Mouse (Mus musculus): Measurements from ENCODE around the gene Mapk6. TPM values are rescaled to one million over a fixed set of nuclear protein-coding genes. Genes with fewer than 3 reads are reported as not detected.

Gene Mapk6
- polyA plus RNA-seq, 1 experiment from 2014 or later = 43.5 TPM

Other genes starting within 250 kb of the Mapk6 start
- gene Myo5c, start 178.0 kb downstream of the Mapk6 start, polyA plus RNA-seq (2015; fragmentation: Nextera tagmentation; extraction: Ambion mirVana) = 4.4 and 5.0 TPM in 2 replicates
- 15.8 and 16.2 TPM in 2 replicates for gene Gnb5, start 103.7 kb downstream of the Mapk6 start, polyA plus RNA-seq (2015; fragmentation: Nextera tagmentation; extraction: Ambion mirVana)
- not detected in 2 replicates for gene Bcl2l10, start 62.2 kb downstream of the Mapk6 start, polyA plus RNA-seq (2015; fragmentation: Nextera tagmentation; extraction: Ambion mirVana)
- 26.8 and 31.1 TPM in 2 replicates for gene Leo1, start 31.5 kb upstream of the Mapk6 start, polyA plus RNA-seq (2015; fragmentation: Nextera tagmentation; extraction: Ambion mirVana)
- 102 and 104 TPM in 2 replicates for gene Tmod3, start 149.7 kb upstream of the Mapk6 start, polyA plus RNA-seq (2015; fragmentation: Nextera tagmentation; extraction: Ambion mirVana)
- 10.7 and 16.2 TPM in 2 replicates for gene Tmod2, start 201.3 kb upstream of the Mapk6 start, polyA plus RNA-seq (2015; fragmentation: Nextera tagmentation; extraction: Ambion mirVana)
- 15.9 and 18.7 TPM in 2 replicates for gene Lysmd2, start 215.7 kb upstream of the Mapk6 start, polyA plus RNA-seq (2015; fragmentation: Nextera tagmentation; extraction: Ambion mirVana)

Measured in intestine, embryonic 16.5 days (tissue).